Mouse (Mus musculus) bone marrow, adult 2 months (tissue): ENCODE measurements around the gene Cops6. TPM values are rescaled to one million over a fixed set of nuclear protein-coding genes. Genes with fewer than 3 reads are reported as not detected.

Experiments used
- H3K27ac ChIP-seq: fragments of 200-500 bp; 2 replicates; pipeline ENCODE4 v1.5.1; 2012; ENCODE audit warnings: low read depth, mild to moderate bottlenecking, control low read depth, inconsistent platforms, low read length; ENCODE audit not compliant: control insufficient read depth, poor library complexity, insufficient read depth
- H3K4me1 ChIP-seq: fragments of 200-500 bp; 2 replicates; pipeline ENCODE4 v1.6.1; 2011; ENCODE audit warnings: low read length; ENCODE audit not compliant: control insufficient read depth, insufficient read depth
- H3K4me3 ChIP-seq: fragments of 200-500 bp; replicated peaks from 2 replicates; pipeline ENCODE3; 2011; ENCODE audit warnings: mild to moderate bottlenecking, low read depth, low read length, control low read depth; ENCODE audit not compliant: control insufficient read depth
- CTCF ChIP-seq: fragments of 200-500 bp; IDR thresholded peaks from 2 replicates; pipeline ENCODE4 v1.5.1; 2011; ENCODE audit warnings: low read length, control low read depth; ENCODE audit not compliant: control insufficient read depth, insufficient read depth
- POLR2A ChIP-seq: fragments of 200-500 bp; IDR thresholded peaks from 2 replicates; pipeline ENCODE4 v1.6.1; 2011; ENCODE audit warnings: low read depth, mild to moderate bottlenecking, control low read depth, low read length, borderline replicate concordance; ENCODE audit not compliant: control insufficient read depth
- WGBS: fragments of 180-500 bp; shearing (Covaris S2); methylation state at CpG from one replicate; pipeline ENCODE4 v1.1.7; 2018; 5-methylcytosine and 5-hydroxymethylcytosine counted together
- polyA plus RNA-seq: library from polyadenylated mRNA; stranded (reverse); fragments of >200 nt; gene quantifications from 2 replicates; pipeline ENCODE4 v1.2.4, GENCODE M21; 2011; ENCODE audit warnings: low replicate concordance; ENCODE audit not compliant: missing spikeins, insufficient read depth, insufficient read length

The Cops6 gene
- polyA plus RNA-seq, 1 experiment, result 72.4 TPM

DNA sequence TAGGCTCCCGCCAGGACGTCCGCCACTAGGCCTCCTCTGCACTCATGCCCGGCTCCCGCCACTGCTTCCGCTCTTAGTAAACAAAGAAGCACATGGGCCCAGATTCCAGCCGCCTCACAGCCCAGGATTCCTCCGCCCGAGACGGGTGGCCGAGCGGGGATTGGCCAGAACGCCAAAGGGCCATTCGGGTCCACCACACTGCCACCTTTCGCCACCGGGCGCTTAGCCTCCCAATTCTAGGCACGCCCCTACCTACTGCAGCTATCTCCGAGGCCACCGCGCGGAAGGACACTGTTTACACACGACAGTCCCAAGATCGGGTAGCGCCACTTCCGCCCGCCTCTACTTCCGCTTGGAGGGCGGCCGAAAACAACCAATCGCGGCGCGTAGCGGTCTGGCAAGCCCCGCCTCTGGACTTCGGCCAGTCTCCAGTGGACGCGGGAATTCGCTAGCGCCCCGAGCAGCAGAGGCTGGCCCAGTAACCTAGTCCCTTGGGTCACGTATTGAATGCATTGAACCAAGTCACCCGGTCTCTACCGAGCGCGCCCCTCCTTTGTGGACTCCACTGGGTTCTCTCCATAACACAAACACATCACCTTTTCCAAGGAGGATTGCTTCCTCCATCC is 10.2 kb downstream of the Cops6 start:
- Histone ChIP-seq H3K27ac (peak overlapping the region; percentile 84), H3K4me3 (peak overlapping the region; percentile 82), H3K4me1 (no peaks in the 10 kb centered on the region; the same call in 1 of the 2 replicates)
- WGBS, result under 1% methylated on average over 47 of the region's 47 CpGs
- no peak; the same call in 1 of the 2 replicates for TF ChIP-seq CTCF
- TF ChIP-seq POLR2A, result peak; percentile 45; the same call in 1 of the 2 replicates

- peak within 1 kb of the TSS; percentile 82 for H3K4me3 ChIP-seq
- WGBS, result under 1% methylated on average over 54 of the region's 54 CpGs
- no peaks in the 10 kb centered on the region; the same call in 1 of the 2 replicates for H3K4me1 ChIP-seq
- peak within 1 kb of the TSS; percentile 84 for H3K27ac ChIP-seq
- TF ChIP-seq CTCF, result no peak
- TF ChIP-seq POLR2A, result peak; percentile 78
Measured at GRCm38 (mm10) chr5:138171695-138172491, 11.0 kb downstream of the Cops6 start, which contains the start of the genes Ap4m1 and Mcm7. Gene Ap4m1, plus strand, starts transcription at chr5:138172002. Gene Mcm7, minus strand, starts transcription at chr5:138172422.

DNA sequence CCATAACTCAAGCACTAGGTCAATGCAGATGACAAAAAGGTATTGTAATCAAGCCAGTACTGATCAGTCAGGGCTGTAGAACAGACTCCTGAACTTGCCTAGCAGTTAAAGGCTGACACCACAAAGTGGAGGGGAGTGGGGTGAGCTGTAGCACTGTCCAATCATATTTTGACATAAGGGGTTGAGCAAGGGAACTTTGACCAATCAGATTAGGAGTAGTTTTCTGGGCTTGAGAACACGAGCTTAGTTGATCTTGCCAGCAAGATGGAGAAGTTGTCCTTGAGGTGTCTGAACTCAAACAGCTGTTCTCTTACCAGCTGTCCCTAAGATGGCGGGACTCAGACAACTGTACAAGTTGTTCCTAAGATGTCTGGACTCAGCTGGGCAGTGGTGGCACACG is 12.3 kb downstream of the Cops6 start:
- no peak overlapping the region for H3K27ac ChIP-seq
- no peaks in the 10 kb centered on the region; the same call in 1 of the 2 replicates for H3K4me1 ChIP-seq
- TF ChIP-seq POLR2A, result no peak
- WGBS, result 49% methylated on average over 3 of the region's 3 CpGs
- H3K4me3 ChIP-seq, result no peak overlapping the region

GRCm38 (mm10) chr5:138186950-138187638 is 26.2 kb downstream of the Cops6 start, which contains the start of the genes Taf6 and Cnpy4:
Gene Taf6, minus strand, starts transcription at chr5:138187451.
Gene Cnpy4, plus strand, starts transcription at chr5:138187485.
- Histone ChIP-seq H3K27ac (peak within 1 kb of the TSS; percentile 57; the same call in 1 of the 2 replicates), H3K4me3 (peak within 1 kb of the TSS; percentile 98), H3K4me1 (no peaks in the 10 kb centered on the region; the same call in 1 of the 2 replicates)
- WGBS, result under 1% methylated on average over 31 of the region's 31 CpGs
- TF ChIP-seq CTCF (no peak), POLR2A (peak; percentile 97)

- 0 out of 2 replicates have a peak overlapping the region, but pooled peaks have one; percentile 10 for H3K27ac ChIP-seq
- TF ChIP-seq CTCF, result no peak
- no peak for TF ChIP-seq POLR2A
- 0% methylated on average over 10 of the region's 10 CpGs for WGBS
Measured at GRCm38 (mm10) chr5:138187661-138188306, 26.9 kb downstream of the Cops6 start.

GRCm38 (mm10) chr5:138193771-138194727 is 33.2 kb downstream of the Cops6 start, which contains the start of gene Mblac1:
Gene Mblac1, plus strand, starts transcription at chr5:138194314.
- 1% methylated on average over 54 of the region's 54 CpGs for WGBS
- TF ChIP-seq POLR2A, result peak; percentile 78; the same call in 1 of the 2 replicates
- no peak for TF ChIP-seq CTCF
- H3K4me3 ChIP-seq, result peak within 1 kb of the TSS; percentile 93
- no peaks in the 10 kb centered on the region; the same call in 1 of the 2 replicates for H3K4me1 ChIP-seq
- peak within 1 kb of the TSS; percentile 77 for H3K27ac ChIP-seq

More at GRCm38 (mm10) chr5:138187661-138188306, 26.9 kb downstream of the Cops6 start:
- Histone ChIP-seq H3K4me1 (no peaks in the 10 kb centered on the region; the same call in 1 of the 2 replicates), H3K4me3 (peak overlapping the region; percentile 80)

DNA sequence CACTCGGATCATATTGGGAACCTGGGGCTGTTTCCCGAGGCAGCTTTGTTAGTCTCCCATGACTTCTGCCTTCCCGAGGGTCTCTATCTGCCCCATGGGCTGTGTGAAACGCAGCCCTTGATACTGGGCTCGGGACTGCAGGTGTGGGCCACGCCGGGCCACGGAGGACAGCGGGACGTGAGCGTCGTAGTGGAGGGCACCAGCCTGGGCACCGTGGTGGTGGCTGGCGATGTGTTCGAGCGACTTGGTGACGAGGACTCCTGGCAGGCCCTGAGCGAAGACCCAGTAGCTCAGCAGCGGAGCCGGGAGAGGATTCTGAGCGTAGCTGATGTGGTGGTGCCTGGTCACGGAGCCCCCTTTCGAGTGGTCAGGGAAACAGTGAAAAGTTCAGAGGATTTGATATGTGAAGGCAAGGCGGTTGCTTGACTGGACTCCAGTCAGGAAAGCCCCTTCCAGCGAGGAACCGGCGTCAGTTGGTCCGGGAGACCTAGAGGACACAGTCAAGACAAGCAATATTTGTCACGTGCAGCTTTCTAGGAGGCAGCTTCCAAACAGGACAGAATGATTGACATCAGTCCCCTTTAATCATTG is 34.0 kb downstream of the Cops6 start:
- H3K4me3 ChIP-seq, result peak overlapping the region; percentile 93
- H3K4me1 ChIP-seq, result no peaks in the 10 kb centered on the region; the same call in 1 of the 2 replicates
- TF ChIP-seq CTCF (no peak), POLR2A (no peak; the same call in 1 of the 2 replicates)
- 1% methylated on average over 29 of the region's 29 CpGs for WGBS
- H3K27ac ChIP-seq, result peak overlapping the region; percentile 77
